Mouse (Mus musculus) heart, embryonic 11.5 days (tissue): ENCODE results near the gene Flii. TPM values are rescaled to one million over a fixed set of nuclear protein-coding genes. Genes with fewer than 3 reads are reported as not detected.

Experiments used
- ATAC-seq: fragments of 200-750 bp; cut with Nextera tagmentation; replicated peaks from 2 replicates; pipeline ENCODE4 v1.8.0; 2017; ENCODE audit warnings: moderate library complexity; ENCODE audit not compliant: insufficient number of reproducible peaks, low FRiP score, low TSS enrichment
- H3K27ac ChIP-seq: fragments of 300-500 bp; sonication (generic); 2 replicates; pipeline ENCODE4 v1.5.1; 2014; ENCODE audit warnings: mild to moderate bottlenecking, low read depth, low read length
- H3K27me3 ChIP-seq: fragments of 300-500 bp; sonication (generic); 2 replicates; pipeline ENCODE4 v1.6.1; 2014; ENCODE audit warnings: mild to moderate bottlenecking, low read length, mixed read lengths; ENCODE audit not compliant: control insufficient read depth, insufficient read depth
- H3K36me3 ChIP-seq: fragments of 300-500 bp; sonication (generic); 2 replicates; pipeline ENCODE4 v1.6.1; 2014; ENCODE audit warnings: mild to moderate bottlenecking, low read length, moderate library complexity, mixed read lengths; ENCODE audit not compliant: control insufficient read depth, insufficient read depth
- H3K4me1 ChIP-seq: fragments of 300-500 bp; sonication (generic); 2 replicates; pipeline ENCODE4 v1.6.1; 2014; ENCODE audit warnings: low read length; ENCODE audit not compliant: control insufficient read depth, insufficient read depth
- H3K4me2 ChIP-seq: fragments of 300-500 bp; sonication (generic); 2 replicates; pipeline ENCODE4 v1.6.1; 2014; ENCODE audit warnings: mild to moderate bottlenecking, moderate library complexity
- H3K4me3 ChIP-seq: fragments of 300-500 bp; sonication (generic); 2 replicates; pipeline ENCODE4 v1.5.1; 2014; ENCODE audit warnings: low read depth, low read length
- H3K9ac ChIP-seq: fragments of 300-500 bp; sonication (generic); 2 replicates; pipeline ENCODE4 v1.6.1; 2014; ENCODE audit warnings: mild to moderate bottlenecking, low read depth, low read length, moderate library complexity
- H3K9me3 ChIP-seq: fragments of 300-500 bp; sonication (generic); replicated peaks from 2 replicates; pipeline ENCODE4 v1.6.1; 2016; ENCODE audit warnings: low read length; ENCODE audit not compliant: control insufficient read depth
- WGBS: fragments of 180-500 bp; shearing (Covaris S2); extraction: QIAGEN DNeasy Blood & Tissue Kit; methylation state at CpG from one replicate; pipeline ENCODE4 v1.1.7; 2014; ENCODE audit not compliant: insufficient replicate concordance; 5-methylcytosine and 5-hydroxymethylcytosine counted together
- polyA plus RNA-seq: library from polyadenylated mRNA; unstranded; fragments of >200 nt; fragmentation: Nextera tagmentation; extraction: Ambion mirVana; gene quantifications from 2 replicates; pipeline ENCODE4 v1.2.1, GENCODE M21; 2014

The Flii gene
- polyA plus RNA-seq, 1 experiment from 2014 or later, result 63.6 TPM

- 85% methylated on average over 9 of the region's 9 CpGs for WGBS
- no peak for ATAC-seq
Measured at GRCm38 (mm10) chr11:60730169-60730568, 3.1 kb upstream of the Flii start.

GRCm38 (mm10) chr11:60729217-60729641 lies 2.2 kb upstream of the Flii start:
- 66% methylated on average over 6 of the region's 6 CpGs for WGBS
- Histone ChIP-seq H3K9me3 (no peaks in the 10 kb centered on the region), H3K27me3 (no peaks in the 10 kb centered on the region), H3K27ac (no peak overlapping the region), H3K4me3 (peak overlapping the region; percentile 82; the same call in 1 of the 2 replicates), H3K4me1 (peaks cover 18% of the 10 kb centered on the region), H3K9ac (peak overlapping the region; percentile 81; the same call in 1 of the 2 replicates), H3K4me2 (peak overlapping the region; percentile 84), H3K36me3 (peaks cover 19% of the 10 kb centered on the region)
- ATAC-seq, result no peak

More at GRCm38 (mm10) chr11:60730169-60730568, 3.1 kb upstream of the Flii start:
- no peaks in the 10 kb centered on the region for H3K9me3 ChIP-seq
- H3K36me3 ChIP-seq, result peaks cover 13% of the 10 kb centered on the region; the same call in 1 of the 2 replicates
- H3K4me2 ChIP-seq, result no peak overlapping the region
- peaks cover 18% of the 10 kb centered on the region for H3K4me1 ChIP-seq
- no peak overlapping the region for H3K9ac ChIP-seq
- H3K27ac ChIP-seq, result no peak overlapping the region
- H3K4me3 ChIP-seq, result no peak overlapping the region
- no peaks in the 10 kb centered on the region for H3K27me3 ChIP-seq

GRCm38 (mm10) chr11:60728260-60728761 lies 1.2 kb upstream of the Flii start, which contains the start of gene Mief2:
Gene Mief2 (plus strand): TSS chr11:60728398.
- peak within 1 kb of the TSS; percentile 85 for H3K27ac ChIP-seq
- H3K4me1 ChIP-seq, result peaks cover 18% of the 10 kb centered on the region
- H3K4me2 ChIP-seq, result peak within 1 kb of the TSS; percentile 84
- no peaks in the 10 kb centered on the region for H3K27me3 ChIP-seq
- peak within 1 kb of the TSS; percentile 89 for H3K9ac ChIP-seq
- peaks cover 27% of the 10 kb centered on the region for H3K36me3 ChIP-seq
- H3K9me3 ChIP-seq, result no peaks in the 10 kb centered on the region
- peak; percentile 86 for ATAC-seq
- H3K4me3 ChIP-seq, result peak within 1 kb of the TSS; percentile 82
- WGBS, result under 1% methylated on average over 44 of the region's 44 CpGs

- H3K27ac ChIP-seq, result peak overlapping the region; percentile 85
- peaks cover 18% of the 10 kb centered on the region for H3K4me1 ChIP-seq
- no peaks in the 10 kb centered on the region for H3K9me3 ChIP-seq
- 4% methylated on average over 12 of the region's 12 CpGs for WGBS
- peaks cover 30% of the 10 kb centered on the region for H3K36me3 ChIP-seq
- ATAC-seq, result no peak
- H3K27me3 ChIP-seq, result no peaks in the 10 kb centered on the region
- peak overlapping the region; percentile 82 for H3K4me3 ChIP-seq
- H3K9ac ChIP-seq, result peak overlapping the region; percentile 89
- peak overlapping the region; percentile 84 for H3K4me2 ChIP-seq
Measured at GRCm38 (mm10) chr11:60727392-60728140, 503 bp upstream of the Flii start.

DNA sequence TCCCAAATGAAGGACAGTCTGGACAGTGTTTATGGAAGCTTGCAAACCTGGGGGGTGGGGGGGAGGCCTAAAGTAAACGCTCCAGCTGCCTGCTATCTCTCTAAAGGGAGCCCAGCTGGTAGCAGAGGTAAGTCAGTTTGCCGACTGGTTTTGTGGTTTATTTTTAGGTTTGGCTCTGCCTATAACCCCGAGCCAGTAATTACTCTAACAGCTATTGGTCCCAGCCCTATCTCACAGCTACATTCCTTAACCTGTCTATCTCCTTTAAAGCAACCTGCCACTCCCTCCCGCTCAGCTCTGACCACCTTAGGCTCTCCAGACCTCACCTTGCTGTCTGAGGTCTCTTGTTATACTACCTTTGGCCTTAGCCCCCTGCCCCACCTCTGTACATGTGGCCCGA lies 7.8 kb downstream of the Flii start:
- Histone ChIP-seq H3K27ac (no peak overlapping the region), H3K27me3 (no peaks in the 10 kb centered on the region), H3K4me3 (no peak overlapping the region), H3K36me3 (peaks cover 61% of the 10 kb centered on the region), H3K4me1 (peaks cover 7% of the 10 kb centered on the region; the same call in 1 of the 2 replicates), H3K9me3 (no peaks in the 10 kb centered on the region), H3K9ac (peak overlapping the region; percentile 56; the same call in 1 of the 2 replicates), H3K4me2 (no peak overlapping the region)
- 45% methylated on average over 5 of the region's 5 CpGs for WGBS
- no peak for ATAC-seq

DNA sequence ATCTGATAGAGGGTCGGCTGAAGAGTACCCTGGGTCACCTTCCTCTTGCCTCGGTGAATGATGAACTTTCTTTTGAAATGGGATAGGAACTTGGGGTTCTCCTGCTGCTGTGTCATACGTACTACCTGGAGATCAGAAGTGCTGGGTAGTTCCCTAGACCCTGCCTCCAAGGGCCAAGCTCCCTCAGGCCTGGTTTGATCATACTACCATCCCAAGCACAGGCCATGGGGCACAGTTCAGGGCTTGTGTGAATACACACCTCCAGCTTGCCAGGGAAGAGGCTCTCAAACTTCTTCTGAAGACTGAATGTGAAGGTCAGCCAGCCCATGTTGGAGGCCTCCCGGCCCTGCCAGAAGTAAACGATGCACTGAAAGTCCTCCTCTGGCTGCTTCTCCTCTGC lies 11.2 kb downstream of the Flii start:
- 85% methylated on average over 5 of the region's 5 CpGs for WGBS
- Histone ChIP-seq H3K9me3 (no peaks in the 10 kb centered on the region), H3K27me3 (no peaks in the 10 kb centered on the region), H3K4me1 (peaks cover 7% of the 10 kb centered on the region; the same call in 1 of the 2 replicates), H3K4me3 (no peak overlapping the region), H3K9ac (no peak overlapping the region), H3K36me3 (peaks cover 61% of the 10 kb centered on the region), H3K4me2 (no peak overlapping the region), H3K27ac (no peak overlapping the region)
- ATAC-seq, result no peak

DNA sequence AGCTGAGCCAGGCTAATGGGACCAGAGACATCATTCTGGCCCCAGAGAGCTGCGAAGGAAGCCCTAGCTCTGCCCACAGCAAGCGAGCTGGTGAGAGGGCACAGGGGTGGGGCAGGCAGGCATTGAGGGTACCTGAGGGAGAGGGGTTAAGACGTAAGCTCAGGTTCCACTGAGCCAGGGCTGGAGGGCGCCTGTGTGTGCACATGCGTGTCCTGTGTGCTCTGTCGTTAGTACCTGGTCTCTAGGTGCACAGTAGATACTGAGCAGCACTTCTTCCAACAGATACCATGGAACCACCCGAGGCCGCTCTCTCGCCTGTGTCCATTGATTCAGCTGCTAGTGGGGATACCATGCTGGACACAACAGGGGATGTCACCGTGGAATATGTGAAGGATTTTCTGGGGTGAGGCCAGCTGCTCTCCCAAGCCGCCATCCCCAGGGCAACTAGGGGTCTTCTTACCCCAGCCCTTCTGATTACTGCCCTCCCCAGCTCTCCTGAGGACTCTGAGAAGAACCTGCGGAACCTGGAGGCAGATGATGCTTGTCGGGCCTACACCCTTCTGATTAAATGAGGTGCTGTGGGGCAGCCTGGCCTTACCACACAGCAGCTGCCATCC lies 14.3 kb downstream of the Flii start:
- peaks cover 65% of the 10 kb centered on the region for H3K36me3 ChIP-seq
- WGBS, result 91% methylated on average over 13 of the region's 13 CpGs
- H3K9ac ChIP-seq, result no peak overlapping the region
- H3K4me2 ChIP-seq, result no peak overlapping the region
- no peaks in the 10 kb centered on the region for H3K27me3 ChIP-seq
- no peak overlapping the region for H3K4me3 ChIP-seq
- no peak overlapping the region for H3K27ac ChIP-seq
- no peaks in the 10 kb centered on the region for H3K4me1 ChIP-seq
- no peak for ATAC-seq
- H3K9me3 ChIP-seq, result no peaks in the 10 kb centered on the region

DNA sequence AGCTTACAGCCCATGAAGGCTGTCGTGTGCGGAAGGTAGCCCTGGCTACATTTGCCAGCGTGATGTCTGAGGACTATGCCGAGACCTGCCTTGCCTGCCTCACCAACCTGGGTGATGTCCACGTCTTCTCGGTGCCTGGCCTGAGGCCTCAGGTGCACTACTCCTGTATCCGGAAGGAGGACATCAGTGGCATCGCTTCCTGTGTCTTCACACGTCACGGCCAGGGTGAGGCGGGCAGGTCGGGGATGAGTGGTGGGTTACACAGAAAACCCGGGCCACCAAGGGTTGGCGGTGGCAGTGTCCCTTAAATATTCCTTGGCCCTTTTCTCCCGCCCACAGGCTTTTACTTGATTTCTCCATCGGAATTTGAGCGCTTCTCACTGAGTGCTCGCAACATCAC lies 15.0 kb downstream of the Flii start:
- H3K36me3 ChIP-seq, result peaks cover 71% of the 10 kb centered on the region
- 92% methylated on average over 18 of the region's 18 CpGs for WGBS

More for the DNA sequence above, 15.0 kb downstream of the Flii start:
- Histone ChIP-seq H3K27me3 (no peaks in the 10 kb centered on the region), H3K4me1 (no peaks in the 10 kb centered on the region), H3K4me3 (no peak overlapping the region), H3K9ac (no peak overlapping the region), H3K9me3 (no peaks in the 10 kb centered on the region), H3K27ac (no peak overlapping the region), H3K4me2 (no peak overlapping the region)
- no peak for ATAC-seq
